Mouse (Mus musculus): ENCODE data around the gene Fank1.
A peak's percentile ranks its signal among the peaks of the same experiment; 100 is the strongest.
"Not testable (repeated sequence)": the region's sequence is repeated elsewhere in the genome, so short reads cannot be mapped to it uniquely, and the experiment has no call there.

Fank1 gene

DNA sequence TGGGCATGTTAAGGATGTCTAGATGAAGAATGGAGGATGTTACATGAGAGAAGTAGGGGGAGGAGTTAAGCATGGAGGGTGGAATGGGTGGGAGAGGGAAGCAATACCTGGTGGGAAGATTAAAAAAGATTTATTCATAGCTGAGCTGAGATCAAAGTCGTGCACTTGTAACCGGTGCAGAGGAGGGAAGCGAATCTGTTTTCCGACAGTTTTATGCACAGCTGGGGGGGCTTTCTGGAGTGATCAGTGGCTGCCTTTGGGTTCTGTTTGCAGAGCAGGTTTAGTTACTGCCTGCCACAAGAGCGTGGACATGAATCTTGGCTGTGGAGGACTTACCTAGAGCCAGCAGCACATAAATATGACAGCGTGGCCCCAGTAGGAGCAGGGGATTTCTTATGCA is 65.4 kb downstream of the Fank1 start:
- DNase-seq = no peak

DNA sequence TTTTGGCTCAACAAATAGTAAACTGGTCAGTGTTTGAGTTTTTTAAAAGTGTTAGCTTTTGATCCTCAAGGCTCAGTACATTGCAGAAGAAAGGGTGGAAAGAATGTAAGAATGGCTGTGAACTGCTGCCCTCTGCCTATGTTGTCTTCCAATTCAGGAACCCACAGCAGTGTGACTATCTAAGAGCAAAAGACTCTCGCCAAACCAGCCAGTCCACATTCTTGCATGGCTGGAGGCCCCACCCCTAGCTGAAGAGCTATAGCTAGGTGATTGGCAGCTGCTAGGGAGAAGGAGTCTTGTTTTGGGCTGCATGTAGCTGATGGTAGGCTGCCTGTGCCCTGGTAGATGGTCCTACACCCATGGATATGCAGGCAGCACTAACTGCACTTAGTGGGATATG is 70.5 kb downstream of the Fank1 start:
- no peak for DNase-seq

DNA sequence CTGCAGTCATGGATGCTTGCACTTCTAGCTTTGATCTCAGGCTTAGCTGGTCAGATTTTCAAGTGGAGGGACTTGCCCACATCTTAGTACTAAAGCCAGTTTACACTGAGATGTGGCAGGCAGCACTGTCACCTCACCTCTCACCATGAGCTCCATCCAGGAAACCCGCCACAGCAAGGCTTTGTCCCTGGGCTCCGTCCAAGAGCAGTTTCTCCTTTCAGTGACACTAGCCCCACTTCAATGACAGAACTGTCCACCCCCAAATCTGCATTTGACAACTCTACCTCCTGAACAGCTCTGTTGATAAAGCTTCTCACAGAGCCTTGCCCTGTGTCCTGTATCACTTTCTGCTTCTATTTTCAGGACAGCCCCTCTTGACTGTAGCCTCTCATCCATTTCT is 71.5 kb downstream of the Fank1 start:
- no peak for DNase-seq

DNA sequence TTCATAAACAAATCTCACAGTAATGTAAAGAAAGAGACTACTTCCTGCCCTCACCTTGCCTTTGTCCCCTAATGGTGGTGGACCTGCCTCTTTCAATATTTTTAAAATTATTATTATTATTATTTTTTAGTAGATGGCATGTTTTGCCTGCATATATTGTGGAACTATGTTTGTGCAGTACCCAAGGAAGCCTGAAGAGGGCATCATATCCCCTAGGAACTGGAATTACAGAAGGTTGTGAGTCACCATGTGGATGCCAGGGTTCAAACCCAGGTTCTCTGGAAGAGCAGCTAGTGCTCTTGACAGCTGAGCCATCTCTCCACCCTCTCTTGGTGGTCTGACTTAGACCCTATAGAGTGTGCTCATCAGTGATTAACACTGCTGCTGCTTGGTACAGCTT is 74.1 kb downstream of the Fank1 start:
- DNase-seq = no peak

DNA sequence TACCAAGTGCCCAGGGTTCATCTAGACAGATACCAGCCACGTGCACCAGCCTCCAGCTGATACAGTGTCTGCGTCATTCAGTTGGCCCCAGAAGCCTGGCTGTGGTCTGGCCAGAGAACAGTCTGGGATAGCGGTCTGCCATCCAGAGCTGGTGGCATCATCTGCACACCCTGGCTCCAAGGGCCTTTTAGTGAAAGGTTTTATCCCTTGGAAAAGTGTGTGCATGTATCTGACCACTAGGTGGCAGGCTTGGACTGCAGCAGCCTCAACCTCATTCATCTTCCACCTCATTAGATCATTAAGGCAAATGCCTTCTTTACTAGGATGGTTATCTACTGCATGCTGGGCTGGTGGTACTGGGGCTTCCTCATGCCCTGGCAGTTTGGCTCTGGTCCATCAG is 79.6 kb downstream of the Fank1 start:
- peak; percentile 68 for DNase-seq

DNA sequence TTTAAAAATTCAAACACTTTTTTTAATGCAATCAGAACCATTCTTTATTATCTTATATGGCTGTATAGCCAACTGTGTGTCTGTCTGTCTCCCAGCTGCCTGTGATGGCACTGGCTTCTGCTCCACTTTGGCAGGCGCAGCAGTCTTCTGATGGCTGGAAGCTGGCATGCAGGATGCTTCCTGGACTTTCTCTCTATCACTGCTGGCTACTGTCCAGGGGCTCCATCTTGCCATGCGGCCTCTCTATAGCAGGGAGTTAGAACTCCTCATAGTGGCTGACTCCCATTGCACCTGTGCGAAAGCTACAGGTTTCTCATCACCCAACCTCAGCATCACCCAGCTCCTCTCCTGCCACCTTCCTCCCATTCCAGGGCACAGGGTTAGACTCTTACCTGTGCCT is 81.8 kb downstream of the Fank1 start:
- DNase-seq = no peak

DNA sequence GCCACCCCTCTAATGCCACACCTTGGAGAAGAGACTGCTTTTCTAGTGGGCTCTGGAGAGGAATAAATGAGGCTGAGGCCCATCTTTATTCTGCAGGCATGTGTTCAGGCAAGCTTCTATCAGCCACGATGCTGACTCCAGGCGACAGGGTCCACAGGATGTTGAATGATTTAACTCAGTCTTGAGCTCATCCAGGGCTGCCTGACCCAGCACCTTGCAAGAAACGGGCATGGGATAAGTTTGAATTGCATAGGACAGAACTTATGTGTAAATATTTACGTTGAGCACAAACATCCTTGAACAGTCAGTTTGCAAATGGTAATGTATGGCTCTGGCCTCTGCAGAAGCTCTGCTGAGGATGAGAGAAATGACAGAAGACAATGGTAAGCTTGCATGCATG is 82.9 kb downstream of the Fank1 start:
- no peak for DNase-seq

DNA sequence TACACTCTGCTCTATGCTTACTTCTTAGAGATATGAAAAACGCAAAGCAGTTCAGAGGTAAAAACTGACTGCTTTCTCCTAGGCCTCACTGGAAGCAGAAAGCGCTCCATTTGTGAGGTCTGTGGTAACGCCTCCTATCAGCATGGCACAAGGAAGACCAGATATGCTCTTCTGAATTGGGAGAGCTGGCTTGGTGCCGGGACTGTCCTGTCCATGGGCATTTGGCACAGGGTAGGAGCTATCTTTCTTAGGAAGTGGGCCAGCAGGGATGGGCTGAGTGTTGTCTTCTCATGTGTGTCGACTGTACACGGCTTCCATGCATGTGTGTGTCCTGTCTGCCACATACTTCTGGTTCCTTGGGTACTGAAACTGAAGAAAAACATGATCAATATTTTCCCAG is 85.6 kb downstream of the Fank1 start:
- no peak for DNase-seq

DNA sequence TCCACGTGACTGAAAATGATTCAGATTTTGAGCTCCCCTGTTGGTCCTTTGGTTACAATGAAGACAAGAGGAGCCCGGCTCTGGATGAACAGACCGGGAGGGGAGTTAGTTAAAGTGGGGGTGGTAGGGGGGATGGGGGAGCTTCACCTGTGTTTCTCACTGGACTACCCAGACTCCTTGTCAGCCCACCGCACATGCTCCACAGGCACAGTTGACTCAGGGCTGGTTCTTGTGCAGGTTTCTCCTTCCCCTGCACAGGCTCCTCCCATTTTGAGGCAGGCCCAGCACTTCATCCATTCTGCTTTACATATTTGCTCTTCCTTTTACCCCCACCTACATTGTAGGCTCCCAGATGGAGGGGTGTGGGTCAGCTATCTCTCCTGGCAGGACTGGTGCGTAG is 86.1 kb downstream of the Fank1 start:
- DNase-seq = no peak

DNA sequence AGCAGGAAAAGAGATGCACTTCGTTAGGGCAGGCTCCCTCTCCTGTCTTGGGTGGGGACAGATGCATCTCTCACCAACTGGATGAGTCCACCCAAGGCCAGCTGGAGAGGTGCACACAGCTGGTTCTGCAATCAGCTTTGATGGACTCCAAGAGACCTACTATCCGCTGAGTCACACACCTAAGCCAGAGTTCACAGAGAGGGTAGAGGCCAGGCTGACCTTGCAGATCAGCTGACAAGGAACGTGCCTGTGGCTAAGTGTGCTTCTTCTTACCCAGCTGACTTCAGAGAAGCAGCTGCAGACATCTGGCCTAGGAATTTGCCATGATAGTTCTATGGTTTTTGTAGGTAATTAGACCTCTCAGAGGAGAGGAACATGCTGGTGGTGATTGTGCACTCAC is 86.5 kb downstream of the Fank1 start:
- no peak for DNase-seq

DNA sequence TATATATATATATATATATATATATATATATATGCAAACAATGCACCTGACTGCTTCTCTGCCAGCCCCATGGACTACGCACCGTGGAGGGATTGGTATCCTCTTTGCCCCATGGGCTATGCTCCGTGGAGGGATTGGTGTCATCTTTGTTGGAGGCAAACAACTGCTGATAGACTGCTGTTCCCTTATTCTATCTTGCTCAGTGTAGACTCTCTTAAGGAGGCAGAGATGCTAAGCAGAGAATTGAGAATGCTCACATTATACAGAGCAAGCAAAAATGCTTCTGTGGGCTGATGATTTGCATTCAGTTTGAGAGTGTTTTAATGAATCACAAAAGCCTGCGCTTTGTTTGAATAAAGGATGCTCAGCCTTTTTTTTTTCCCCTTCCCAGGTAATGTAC is 87.0 kb downstream of the Fank1 start:
- no peak for DNase-seq

DNA sequence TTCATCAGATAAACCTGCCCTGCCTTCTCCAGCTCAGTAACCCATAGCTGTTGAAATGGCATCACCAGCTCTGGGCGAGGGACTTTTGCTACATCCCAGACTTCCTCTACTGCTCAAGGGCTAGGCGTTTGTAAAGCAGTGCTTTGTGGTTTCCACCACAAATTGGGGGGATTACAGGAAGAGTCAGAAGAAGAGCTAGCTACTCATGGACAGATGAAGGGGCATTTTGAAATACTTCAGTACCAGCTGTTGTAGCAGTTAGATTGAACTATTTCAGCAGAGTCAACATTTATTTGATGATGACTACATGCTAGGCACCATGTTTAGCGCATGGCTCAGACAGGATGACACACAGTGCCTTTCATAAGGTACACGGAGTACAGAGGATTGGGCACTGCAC is 93.6 kb downstream of the Fank1 start:
- no peak for DNase-seq

DNA sequence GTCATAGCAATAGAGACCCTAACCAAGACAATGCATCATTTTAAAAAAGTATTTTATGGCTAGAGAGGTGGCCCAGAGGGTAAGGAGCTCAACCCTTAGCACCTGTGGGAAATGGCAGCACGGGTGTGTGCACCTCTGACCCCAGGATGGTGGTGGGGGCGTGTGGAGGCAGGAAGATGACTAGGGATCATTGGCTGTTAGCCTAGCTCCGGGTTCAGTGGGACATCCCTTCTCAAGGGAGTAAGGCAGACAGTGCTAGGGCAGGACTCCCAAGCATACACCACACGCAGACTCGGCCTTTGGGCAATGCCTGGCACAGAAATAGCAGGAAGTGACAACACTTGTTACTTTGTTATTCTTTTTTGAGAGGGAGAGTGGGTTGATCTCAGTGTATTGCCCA is 96.0 kb downstream of the Fank1 start:
- no peak for DNase-seq

DNA sequence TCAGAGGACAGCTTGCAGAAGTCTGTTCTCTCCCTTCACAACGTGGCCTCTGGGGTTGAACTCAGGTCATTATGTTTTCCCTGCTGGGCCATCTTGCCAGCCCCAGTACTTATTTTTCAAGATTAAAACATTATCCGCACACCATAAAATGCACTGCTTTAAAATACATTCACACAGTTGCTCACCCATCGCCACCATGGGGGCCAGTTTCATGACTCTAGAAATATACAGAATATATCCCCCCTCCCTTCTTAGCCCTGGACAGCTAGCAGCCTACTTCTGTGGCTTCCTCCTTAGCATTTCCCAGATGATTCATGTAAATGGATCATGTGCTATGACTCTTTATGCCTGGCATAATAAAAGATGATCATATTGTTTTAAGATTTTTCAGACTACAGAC is 99.5 kb downstream of the Fank1 start:
- no peak for DNase-seq

DNA sequence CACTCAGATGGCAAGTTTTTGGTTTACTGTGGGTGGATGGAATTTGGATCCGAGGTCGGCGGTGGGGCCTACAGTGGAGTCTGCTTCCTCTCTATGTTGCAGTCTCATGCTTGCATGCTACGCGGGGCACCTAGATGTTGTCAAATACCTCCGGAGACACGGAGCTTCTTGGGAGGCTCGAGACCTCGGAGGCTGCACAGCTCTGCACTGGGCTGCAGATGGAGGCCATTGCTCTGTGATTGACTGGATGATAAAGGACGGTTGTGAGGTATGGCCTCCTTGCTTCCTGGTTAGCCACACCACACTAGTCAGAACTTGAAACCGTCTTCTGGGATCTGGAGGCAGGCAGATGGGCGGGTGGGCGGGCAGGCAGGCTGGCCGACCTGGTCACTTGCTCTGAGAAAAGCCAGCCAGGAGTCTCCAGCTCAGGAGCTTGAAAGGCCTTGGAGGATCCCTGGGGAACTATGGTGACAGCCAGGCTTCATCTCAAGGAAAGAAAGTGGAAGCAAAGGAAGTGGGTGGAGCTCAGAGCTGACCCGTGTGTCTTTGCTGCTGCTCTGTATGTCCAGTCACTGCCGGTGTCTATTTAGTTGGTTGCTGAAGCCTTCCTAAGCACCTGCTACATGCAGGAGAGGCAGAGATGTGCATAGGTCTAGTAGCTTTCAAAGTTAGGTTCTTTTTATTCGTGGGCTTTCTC is 100.1 kb downstream of the Fank1 start:
- no peak for DNase-seq

DNA sequence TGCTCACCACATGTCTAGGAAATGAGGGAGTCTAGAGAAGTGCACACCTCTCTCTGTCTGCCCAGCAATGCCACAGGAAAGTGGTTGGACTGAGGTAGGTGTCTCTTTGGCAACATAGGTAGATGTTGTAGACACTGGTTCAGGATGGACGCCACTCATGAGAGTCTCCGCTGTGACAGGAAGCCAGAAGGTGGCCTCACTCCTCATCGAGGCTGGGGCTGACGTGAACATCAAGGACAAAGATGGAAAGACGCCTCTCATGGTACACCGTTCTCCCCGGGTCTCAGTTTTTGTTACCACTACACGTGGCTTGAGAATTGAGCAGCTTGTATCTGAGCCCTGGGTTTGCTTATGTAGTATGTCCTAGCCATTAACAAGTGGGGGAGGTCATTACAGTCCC is 103.1 kb downstream of the Fank1 start:
- no peak for DNase-seq

DNA sequence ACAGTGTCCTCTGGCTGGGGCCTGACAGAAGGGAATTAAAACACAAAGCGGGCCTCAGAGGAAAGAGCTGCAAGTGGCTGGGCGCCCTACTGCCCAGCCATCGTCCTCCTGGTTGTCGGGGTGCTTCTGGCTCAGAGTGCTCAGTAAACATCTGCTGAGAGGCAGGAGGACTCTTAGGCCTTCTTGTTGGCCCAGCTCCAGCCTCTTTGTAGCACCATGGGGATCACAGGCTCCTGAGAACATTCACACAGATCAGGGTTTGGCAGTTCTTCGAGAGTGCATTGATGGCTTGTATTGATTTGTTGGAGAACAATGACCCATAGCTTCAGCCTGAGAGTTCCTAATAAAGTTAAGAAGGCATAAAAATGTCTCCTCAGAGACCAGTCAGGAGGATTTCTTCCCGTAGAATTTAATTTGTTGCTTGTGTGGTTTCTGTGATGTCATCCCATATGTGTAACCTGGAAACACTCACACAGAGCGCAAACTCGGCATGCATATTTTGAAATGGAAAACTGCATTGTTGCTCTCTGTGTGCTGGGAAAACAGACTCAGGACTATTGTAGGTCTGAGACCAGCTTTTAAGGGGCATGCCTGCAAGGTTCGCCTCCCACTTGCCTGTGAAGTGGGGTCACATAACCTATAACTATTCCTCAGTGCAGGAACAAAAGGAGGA is 108.2 kb downstream of the Fank1 start:
- not testable (repeated sequence) for DNase-seq

DNA sequence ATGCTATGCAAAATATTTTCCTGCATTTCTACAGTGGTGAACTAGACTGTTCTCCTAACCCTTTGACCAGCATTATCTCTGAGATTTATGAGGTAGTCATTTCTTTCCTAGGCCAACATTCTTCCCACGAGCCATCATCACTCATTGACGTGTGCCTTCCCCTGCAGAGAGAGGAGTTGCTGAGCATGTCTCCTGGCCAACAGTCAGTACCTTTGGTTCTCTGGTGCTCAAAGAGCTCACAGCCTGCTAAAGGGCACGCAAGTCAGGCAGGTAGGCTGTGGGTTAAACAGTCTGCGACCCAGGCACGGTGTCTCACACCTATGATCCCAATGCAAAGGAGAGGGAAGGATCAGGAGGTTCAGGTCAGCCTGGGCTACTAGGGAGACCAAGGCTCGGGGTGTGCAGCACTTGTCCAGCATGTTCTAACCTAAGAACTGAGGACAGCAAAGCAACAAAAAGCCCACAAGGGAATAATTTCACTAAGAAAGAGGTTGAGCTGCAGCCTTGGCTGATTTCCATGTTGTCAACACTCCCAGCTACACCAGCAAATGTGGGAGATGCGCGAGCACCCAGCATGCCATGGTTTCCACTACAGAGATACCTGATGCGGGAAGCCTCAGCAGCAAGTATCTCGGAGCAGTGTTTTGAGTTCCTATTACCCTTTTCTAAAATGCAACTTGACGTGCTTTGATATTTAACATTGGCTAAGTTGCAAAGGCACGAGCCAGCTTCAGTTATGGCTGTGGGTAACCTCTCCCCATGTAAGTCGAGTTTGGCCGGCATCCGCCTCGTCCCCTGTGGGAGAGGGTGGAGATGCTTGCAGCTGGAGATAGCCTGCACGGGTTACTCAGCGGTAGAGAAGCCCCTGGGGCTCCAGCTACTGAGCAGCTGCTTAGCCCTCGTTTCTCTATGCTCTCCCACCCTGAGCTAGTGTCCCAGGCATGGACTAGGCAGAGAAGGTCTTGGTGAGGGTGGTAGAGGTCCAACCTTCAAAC is 112.6 kb downstream of the Fank1 start:
- DNase-seq = no peak

DNA sequence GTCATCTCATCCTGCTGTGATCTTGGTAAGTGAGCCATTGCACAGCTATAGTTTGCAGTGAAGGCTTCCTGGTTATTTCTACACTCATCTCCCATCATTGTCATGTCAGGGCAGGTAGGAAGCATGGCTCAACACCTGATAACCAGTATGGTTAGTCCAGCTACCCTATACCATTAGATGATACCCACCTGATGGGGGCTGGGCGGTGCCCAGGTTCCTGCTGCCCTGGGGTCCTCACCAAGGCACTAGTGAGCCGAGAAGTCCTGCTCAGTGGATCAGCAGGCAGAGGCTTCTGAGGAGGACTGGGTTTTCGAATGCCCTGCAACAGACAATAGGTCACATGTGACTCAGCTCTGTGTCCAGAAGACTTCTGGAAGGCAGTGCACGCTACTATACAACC is 113.3 kb downstream of the Fank1 start:
- DNase-seq = no peak

DNA sequence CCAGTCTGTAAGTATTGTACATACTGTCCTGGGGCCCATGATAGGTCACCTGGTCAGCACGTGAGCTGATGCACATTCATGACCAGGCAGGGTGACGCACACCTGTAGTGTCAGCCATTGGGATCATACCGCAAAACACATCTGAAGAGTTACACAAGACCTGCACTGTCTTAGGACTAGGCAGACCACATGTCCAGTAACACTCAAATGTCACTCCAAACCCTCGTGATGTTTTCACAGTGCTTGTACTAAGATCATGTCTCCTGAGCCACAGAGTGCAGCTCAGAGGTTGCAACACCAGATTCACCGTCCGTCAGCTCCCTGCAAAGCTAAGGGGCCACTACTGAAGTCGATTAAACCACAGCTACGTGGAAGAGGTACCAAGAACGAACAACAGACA is 114.6 kb downstream of the Fank1 start:
- no peak for DNase-seq

DNA sequence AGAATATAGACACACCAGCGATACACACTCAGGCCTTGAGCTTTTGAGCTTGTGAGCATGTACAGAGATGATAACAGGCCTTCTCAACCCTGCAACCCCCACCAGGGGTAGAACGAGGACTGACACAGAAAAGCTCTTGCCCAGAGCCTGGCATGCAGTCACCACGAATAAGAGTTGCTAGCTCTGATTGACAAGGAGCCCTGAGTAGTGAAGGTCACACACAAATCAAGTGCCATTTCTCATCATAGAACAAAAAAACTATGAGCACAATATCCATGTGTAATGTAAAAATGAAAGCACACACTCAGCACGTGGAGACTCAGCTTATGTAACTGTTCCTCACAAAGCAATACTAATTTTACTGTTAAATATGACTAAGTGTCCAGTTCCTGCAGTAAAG is 115.1 kb downstream of the Fank1 start:
- DNase-seq = no peak

DNA sequence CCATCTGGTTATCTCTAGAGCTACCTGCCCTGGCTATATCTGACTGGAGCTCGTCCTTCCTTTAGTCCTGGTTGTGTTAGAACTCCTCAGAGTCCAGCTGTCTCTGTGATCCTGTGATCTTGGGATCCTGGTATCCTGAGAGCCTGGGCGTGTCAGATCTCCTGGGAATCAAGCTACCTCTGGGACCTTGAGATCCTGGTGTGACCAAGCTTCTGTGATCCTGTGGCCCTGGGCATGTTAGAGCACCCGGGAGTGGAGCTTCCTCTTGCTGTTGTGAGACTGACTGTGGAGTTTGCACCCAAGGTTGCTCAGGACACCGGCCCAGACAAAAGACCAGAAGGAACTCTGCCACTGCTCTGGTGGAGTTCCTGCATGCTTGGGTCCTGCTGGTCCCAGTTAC is 122.7 kb downstream of the Fank1 start:
- DNase-seq = no peak

DNA sequence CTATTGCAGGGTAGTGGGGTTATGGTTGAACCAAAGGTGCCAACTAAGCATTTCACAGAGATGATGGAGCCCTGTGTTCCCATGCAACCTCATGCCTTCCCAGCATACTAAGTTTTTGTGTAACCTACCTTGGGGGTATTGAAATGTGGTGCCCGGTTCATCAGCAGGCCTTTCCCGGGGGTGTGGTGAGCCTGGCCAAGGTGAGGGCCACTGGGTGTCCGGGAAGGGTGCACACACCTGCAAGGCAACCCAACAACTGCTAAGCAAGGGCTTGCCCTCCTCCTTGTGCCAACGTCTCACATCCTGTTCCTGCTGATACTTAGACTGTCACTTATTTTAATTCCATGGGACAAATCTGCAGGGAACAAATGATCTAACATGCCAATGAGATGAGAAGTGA is 132.3 kb downstream of the Fank1 start:
- no peak for DNase-seq

DNA sequence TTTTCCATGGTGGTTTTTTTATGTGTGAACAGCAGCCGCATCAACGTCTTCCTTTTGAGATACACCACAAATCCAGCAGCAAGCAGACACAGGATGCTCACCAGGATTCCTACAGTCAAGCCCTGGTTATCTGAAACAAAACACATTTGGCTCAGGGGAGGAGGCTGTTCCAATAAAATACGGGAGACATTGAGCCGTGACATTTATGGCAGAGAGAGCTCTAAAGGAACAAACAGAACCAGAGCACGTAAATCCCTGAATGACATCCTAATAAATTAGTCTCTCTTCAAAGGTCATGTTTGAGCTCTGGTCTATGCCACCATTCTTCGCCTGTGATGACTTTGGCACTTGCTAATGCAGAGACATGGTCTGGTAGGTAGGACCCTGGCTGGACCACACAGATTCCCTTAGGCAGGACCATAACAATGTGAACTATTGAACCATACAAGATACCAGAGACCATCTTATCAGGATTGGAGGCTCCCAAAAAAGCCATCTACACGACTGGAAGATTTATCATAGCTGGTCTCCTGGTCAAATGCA is 133.2 kb downstream of the Fank1 start:
- DNase-seq = no peak
